8 mouse cellular contexts compared by ENCODE assay signal in the genomic region with DNA sequence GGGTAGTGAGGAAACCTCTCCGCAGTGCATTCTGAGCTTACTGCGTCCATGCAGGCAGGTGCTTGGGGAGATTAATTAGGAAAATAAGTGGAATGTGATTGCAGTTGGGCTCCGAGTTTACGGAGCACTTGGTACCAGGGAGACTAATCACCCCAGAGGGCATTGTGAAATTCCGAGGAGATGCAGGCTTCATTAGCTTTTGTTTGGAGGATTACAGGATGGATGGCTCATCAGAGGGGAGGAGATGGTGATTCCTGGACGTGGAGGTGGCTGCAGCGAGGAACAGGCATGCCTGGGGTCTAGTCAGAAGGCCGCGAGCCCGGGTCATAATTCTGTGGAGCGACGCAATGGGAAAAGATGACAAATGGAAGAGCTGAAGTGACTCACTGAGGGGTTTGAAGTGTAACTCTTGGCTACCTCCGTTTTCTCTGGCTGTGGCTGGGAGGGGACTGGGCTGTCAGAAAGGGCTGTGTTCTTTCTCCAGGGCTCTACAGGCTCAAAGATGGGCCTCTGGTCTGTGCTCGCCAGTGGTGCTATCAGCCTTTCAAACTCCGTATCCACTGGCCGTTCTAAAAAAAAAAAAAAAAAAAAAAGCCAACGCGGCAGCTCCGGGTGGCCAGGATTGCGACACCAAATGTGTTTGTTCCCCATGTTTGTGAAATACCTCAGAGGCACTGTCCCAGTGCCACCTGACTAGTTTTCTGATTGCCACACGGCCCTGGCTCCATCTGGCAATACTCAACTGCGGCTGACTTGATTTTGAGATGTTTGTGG.
DNase-seq lines count a peak whose midpoint lies in the region; ATAC-seq lines count a peak whose summit lies in the region.

No protein-coding gene starts in this region.

- H3K27ac ChIP-seq in embryonic facial prominence, embryonic 14.5 days (replicated peaks; ENCODE audit: low read depth, low read length): no peak overlapping the region

- ATAC-seq in embryonic facial prominence, embryonic 14.5 days (ENCODE audit: low read depth): peak; percentile 69
- ATAC-seq in megakaryocyte-erythroid progenitor cell, adult 5-6 weeks (replicated peaks; ENCODE audit: low FRiP score, low TSS enrichment, poor library complexity, severe bottlenecking): no peak

- no peak overlapping the region for H3K4me3 ChIP-seq in embryonic facial prominence, embryonic 14.5 days (ENCODE audit: low read depth, low read length)

- 0 out of 2 replicates have a peak, but pooled peaks cover 10% of the 10 kb centered on the region for H3K9me3 ChIP-seq in embryonic facial prominence, embryonic 14.5 days (ENCODE audit: control insufficient read depth, low read length)

- intact Hi-C loops in heart, postnatal 10 days (cut with DNase I): no loop called here

- H3K9ac ChIP-seq in embryonic facial prominence, embryonic 14.5 days (ENCODE audit: low read depth, low read length): peak overlapping the region; percentile 8; the same call in 1 of the 2 replicates

- peaks cover 14% of the 10 kb centered on the region; the same call in 1 of the 2 replicates for H3K4me1 ChIP-seq in embryonic facial prominence, embryonic 14.5 days (ENCODE audit: control insufficient read depth, insufficient read depth, low read length)

- 9% methylated on average over 22 of the region's 22 CpGs for WGBS in embryonic facial prominence, embryonic 14.5 days

- H3K27me3 ChIP-seq in embryonic facial prominence, embryonic 14.5 days (replicated peaks; ENCODE audit: control insufficient read depth, insufficient read depth, low read length): no peaks in the 10 kb centered on the region

- DNase-seq in adrenal gland, adult (ENCODE audit: inconsistent age in 2 of 2, low spot score in 1 of 2): peak; percentile 62 to 87
- no peak for DNase-seq in adrenal gland, postnatal 4 days (ENCODE audit: low spot score in 2 of 2)
- peak; percentile 45 for DNase-seq in embryonic facial prominence, embryonic 14.5 days (ENCODE audit: low spot score)
- peak; percentile 35 to 38 for DNase-seq in heart, postnatal 10 days
- peak; percentile 22 to 54 for DNase-seq in kidney, postnatal 4 days
- DNase-seq in mesoderm, embryonic 11.5 days (ENCODE audit: low read depth, low spot score): peak; percentile 57
- DNase-seq in yolk sac, embryonic 10.5 days (ENCODE audit: low spot score): peak; percentile 7

- H3K36me3 ChIP-seq in embryonic facial prominence, embryonic 14.5 days (ENCODE audit: control insufficient read depth, insufficient read depth, low read length): no peaks in the 10 kb centered on the region

- peak overlapping the region; percentile 36 for H3K4me2 ChIP-seq in embryonic facial prominence, embryonic 14.5 days (ENCODE audit: low read depth, low read length)

Comparison
In these comparisons a context has a peak if more than half of its experiments do, and no peak if none do; other contexts are left out.
1. DNase-seq: peak in adrenal gland, adult (2 of 2), embryonic facial prominence, embryonic 14.5 days (single experiment), heart, postnatal 10 days (2 of 2), kidney, postnatal 4 days (2 of 2), mesoderm, embryonic 11.5 days (single experiment) and yolk sac, embryonic 10.5 days (single experiment); none in adrenal gland, postnatal 4 days (0 of 2).